Mouse (Mus musculus): ENCODE measurements around the gene Rassf4. TPM values are rescaled to one million over a fixed set of nuclear protein-coding genes. Genes with fewer than 3 reads are reported as not detected.

Gene Rassf4
- polyA plus RNA-seq, 1 experiment from 2014 or later = 10.0 TPM

GRCm38 (mm10) chr6:116714576-116714975 is 40.8 kb upstream of the Rassf4 start:
- Histone ChIP-seq H3K4me2 (replicated peaks; ENCODE audit: low read depth, low read length) (no peak overlapping the region), H3K9me3 (ENCODE audit: low read length) (no peaks in the 10 kb centered on the region), H3K4me3 (ENCODE audit: low read depth, low read length) (no peak overlapping the region), H3K36me3 (ENCODE audit: insufficient read depth, low read length) (no peaks in the 10 kb centered on the region), H3K27me3 (replicated peaks; ENCODE audit: insufficient read depth, low read length) (no peaks in the 10 kb centered on the region), H3K4me1 (ENCODE audit: insufficient read depth, low read depth, low read length) (no peaks in the 10 kb centered on the region), H3K9ac (replicated peaks; ENCODE audit: low read depth) (no peak overlapping the region), H3K27ac (ENCODE audit: low read length) (no peak overlapping the region)
- ATAC-seq (no peak), DNase-seq (ENCODE audit: low spot score) (no peak)
- WGBS = 71% methylated on average over 5 of the region's 5 CpGs
- TF ChIP-seq EP300 (IDR thresholded peaks at IDR 0.05) (no peak), CTCF (IDR thresholded peaks at IDR 0.05) (no peak)

DNA sequence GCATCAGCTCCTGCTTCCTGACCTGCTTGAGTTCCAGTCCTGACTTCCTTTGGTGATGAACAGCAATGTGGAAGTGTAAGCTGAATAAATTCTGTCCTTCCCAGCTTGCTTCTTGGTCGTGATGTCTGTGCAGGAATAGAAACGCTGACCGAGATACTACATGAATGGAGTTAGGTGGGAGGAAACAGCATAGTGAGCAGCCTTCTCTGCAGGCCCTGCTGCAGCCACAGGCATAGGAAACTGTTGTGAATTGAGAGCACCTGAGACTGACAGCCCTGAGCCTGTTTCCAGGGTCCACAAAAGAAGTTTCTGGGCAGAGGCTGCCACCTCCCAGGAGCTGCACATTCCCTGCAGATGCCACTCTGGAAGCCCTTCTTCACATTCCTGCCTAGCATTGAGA is 40.2 kb upstream of the Rassf4 start:
- TF ChIP-seq CTCF (IDR thresholded peaks at IDR 0.05) (no peak), EP300 (IDR thresholded peaks at IDR 0.05) (no peak)
- no peak overlapping the region for H3K4me2 ChIP-seq (replicated peaks; ENCODE audit: low read depth, low read length)
- no peak overlapping the region for H3K9ac ChIP-seq (replicated peaks; ENCODE audit: low read depth)
- H3K36me3 ChIP-seq (ENCODE audit: insufficient read depth, low read length) = no peaks in the 10 kb centered on the region
- H3K4me1 ChIP-seq (ENCODE audit: insufficient read depth, low read depth, low read length) = no peaks in the 10 kb centered on the region
- WGBS = 89% methylated on average over 3 of the region's 3 CpGs
- ATAC-seq (no peak), DNase-seq (ENCODE audit: low spot score) (no peak)
- H3K27ac ChIP-seq (ENCODE audit: low read length) = no peak overlapping the region
- H3K27me3 ChIP-seq (replicated peaks; ENCODE audit: insufficient read depth, low read length) = no peaks in the 10 kb centered on the region
- no peaks in the 10 kb centered on the region for H3K9me3 ChIP-seq (ENCODE audit: low read length)
- H3K4me3 ChIP-seq (ENCODE audit: low read depth, low read length) = no peak overlapping the region

DNA sequence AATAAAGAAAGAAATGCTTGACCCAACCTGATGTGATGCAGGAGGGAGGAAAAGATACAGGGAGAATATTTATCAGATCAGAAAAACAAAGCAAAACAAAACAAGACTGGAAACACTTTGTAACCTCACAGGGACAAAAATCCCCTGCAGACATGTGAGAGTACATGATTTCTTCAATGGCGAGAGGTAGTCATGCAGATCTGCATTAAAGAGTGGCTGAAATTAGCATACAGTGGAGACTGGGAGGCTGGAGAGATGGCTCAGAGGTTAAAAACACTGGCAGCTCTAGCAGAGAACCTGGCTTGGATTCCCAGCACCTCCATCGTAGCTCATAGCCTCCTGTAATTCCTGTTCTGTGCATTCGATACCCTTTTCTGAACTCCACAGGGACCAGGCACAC is 38.8 kb upstream of the Rassf4 start:
- Histone ChIP-seq H3K9me3 (ENCODE audit: low read length) (no peaks in the 10 kb centered on the region), H3K4me1 (ENCODE audit: insufficient read depth, low read depth, low read length) (no peaks in the 10 kb centered on the region), H3K27ac (ENCODE audit: low read length) (no peak overlapping the region), H3K4me2 (replicated peaks; ENCODE audit: low read depth, low read length) (no peak overlapping the region), H3K36me3 (ENCODE audit: insufficient read depth, low read length) (no peaks in the 10 kb centered on the region), H3K9ac (replicated peaks; ENCODE audit: low read depth) (no peak overlapping the region), H3K27me3 (replicated peaks; ENCODE audit: insufficient read depth, low read length) (no peaks in the 10 kb centered on the region), H3K4me3 (ENCODE audit: low read depth, low read length) (no peak overlapping the region)
- ATAC-seq = no peak
- no peak for DNase-seq (ENCODE audit: low spot score)
- TF ChIP-seq CTCF (IDR thresholded peaks at IDR 0.05) (no peak), EP300 (IDR thresholded peaks at IDR 0.05) (no peak)
- WGBS = 83% methylated on average over 3 of the region's 3 CpGs

DNA sequence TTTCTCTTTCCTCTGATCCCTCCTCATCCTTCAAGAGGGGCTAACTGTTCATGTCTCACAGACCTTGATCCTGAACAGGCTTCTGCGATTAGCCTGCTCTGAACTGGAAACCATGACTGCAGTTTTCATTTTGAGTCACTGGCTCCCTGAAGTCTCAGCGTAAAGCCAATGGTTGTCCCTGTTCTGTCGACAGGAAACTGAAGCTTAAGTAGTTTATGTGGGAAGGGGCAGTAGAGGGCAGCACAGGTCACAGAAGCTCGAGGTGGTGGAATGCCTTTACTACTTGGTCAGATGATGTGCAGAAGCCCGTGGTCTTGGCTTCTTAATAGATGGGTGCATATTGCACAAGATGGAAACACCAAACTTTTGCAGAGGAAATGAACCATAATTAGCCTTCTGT is 38.3 kb upstream of the Rassf4 start:
- no peak for TF ChIP-seq CTCF (IDR thresholded peaks at IDR 0.05)
- TF ChIP-seq EP300 (IDR thresholded peaks at IDR 0.05) = no peak
- Histone ChIP-seq H3K27ac (ENCODE audit: low read length) (no peak overlapping the region), H3K4me1 (ENCODE audit: insufficient read depth, low read depth, low read length) (no peaks in the 10 kb centered on the region), H3K9ac (replicated peaks; ENCODE audit: low read depth) (no peak overlapping the region), H3K4me2 (replicated peaks; ENCODE audit: low read depth, low read length) (no peak overlapping the region), H3K4me3 (ENCODE audit: low read depth, low read length) (no peak overlapping the region), H3K27me3 (replicated peaks; ENCODE audit: insufficient read depth, low read length) (no peaks in the 10 kb centered on the region), H3K9me3 (ENCODE audit: low read length) (no peaks in the 10 kb centered on the region), H3K36me3 (ENCODE audit: insufficient read depth, low read length) (no peaks in the 10 kb centered on the region)
- ATAC-seq = no peak
- DNase-seq (ENCODE audit: low spot score) = no peak
- 16% methylated on average over 5 of the region's 5 CpGs for WGBS

DNA sequence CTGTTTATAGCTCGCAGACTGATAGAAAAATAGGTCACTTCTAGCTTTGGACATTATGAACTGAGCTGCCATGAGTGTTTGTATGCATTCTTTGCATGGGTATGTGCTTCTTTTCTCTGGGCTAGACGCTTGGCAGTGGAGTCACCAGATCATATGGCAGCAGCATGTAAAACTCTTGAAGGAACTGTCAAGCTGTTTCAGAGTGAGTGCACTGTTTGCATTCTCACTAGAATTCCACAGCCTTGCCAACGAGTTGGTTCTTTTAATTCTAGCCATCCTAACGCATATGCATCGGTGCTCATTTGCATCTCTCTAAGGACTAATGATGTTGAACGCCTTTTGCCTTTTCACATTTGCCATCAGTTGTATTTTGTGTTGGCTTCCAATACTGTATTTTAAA is 30.6 kb upstream of the Rassf4 start:
- no peak for ATAC-seq
- no peak overlapping the region for H3K4me3 ChIP-seq (ENCODE audit: low read depth, low read length)
- no peak overlapping the region for H3K27ac ChIP-seq (ENCODE audit: low read length)
- WGBS = 63% methylated on average over 6 of the region's 6 CpGs
- no peaks in the 10 kb centered on the region for H3K9me3 ChIP-seq (ENCODE audit: low read length)
- no peaks in the 10 kb centered on the region for H3K4me1 ChIP-seq (ENCODE audit: insufficient read depth, low read depth, low read length)
- H3K36me3 ChIP-seq (ENCODE audit: insufficient read depth, low read length) = no peaks in the 10 kb centered on the region
- DNase-seq (ENCODE audit: low spot score) = no peak
- TF ChIP-seq EP300 (IDR thresholded peaks at IDR 0.05) = no peak
- no peak for TF ChIP-seq CTCF (IDR thresholded peaks at IDR 0.05)
- H3K9ac ChIP-seq (replicated peaks; ENCODE audit: low read depth) = no peak overlapping the region
- H3K27me3 ChIP-seq (replicated peaks; ENCODE audit: insufficient read depth, low read length) = no peaks in the 10 kb centered on the region
- H3K4me2 ChIP-seq (replicated peaks; ENCODE audit: low read depth, low read length) = no peak overlapping the region

- H3K27me3 ChIP-seq (replicated peaks; ENCODE audit: insufficient read depth, low read length) = no peaks in the 10 kb centered on the region
- H3K9ac ChIP-seq (replicated peaks; ENCODE audit: low read depth) = no peak overlapping the region
- no peak overlapping the region for H3K27ac ChIP-seq (ENCODE audit: low read length)
- DNase-seq (ENCODE audit: low spot score) (no peak), ATAC-seq (no peak)
- H3K9me3 ChIP-seq (ENCODE audit: low read length) = no peaks in the 10 kb centered on the region
- TF ChIP-seq EP300 (IDR thresholded peaks at IDR 0.05) = no peak
- no peaks in the 10 kb centered on the region for H3K4me1 ChIP-seq (ENCODE audit: insufficient read depth, low read depth, low read length)
- H3K4me3 ChIP-seq (ENCODE audit: low read depth, low read length) = no peak overlapping the region
- no peaks in the 10 kb centered on the region for H3K36me3 ChIP-seq (ENCODE audit: insufficient read depth, low read length)
- H3K4me2 ChIP-seq (replicated peaks; ENCODE audit: low read depth, low read length) = no peak overlapping the region
Measured at GRCm38 (mm10) chr6:116700821-116701220, 27.1 kb upstream of the Rassf4 start.

DNA sequence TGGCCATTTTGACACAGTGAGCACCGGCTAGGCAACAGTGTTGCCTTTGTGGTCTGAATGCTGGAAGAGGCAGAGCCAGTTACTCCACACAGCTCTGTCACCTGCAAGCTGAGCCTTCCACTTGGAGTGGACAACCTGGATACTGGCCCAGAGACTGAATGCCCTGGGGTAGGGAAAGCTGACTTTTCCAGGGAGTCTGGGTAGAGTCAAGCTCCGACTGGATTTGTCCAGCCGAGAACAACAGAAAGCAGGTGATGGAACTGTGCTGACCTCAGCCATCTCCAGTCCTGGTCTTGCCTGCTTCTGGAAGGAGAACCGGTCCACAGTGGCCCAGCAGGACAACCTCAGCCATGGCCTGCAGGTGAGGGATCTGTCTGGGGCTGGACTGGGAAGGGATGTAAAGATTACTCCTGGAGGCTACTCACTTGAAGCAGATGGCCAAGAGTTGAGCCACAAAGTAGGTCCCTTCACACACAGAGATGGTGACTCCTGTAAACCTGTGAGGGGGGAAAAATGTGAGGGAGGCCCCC is 24.2 kb upstream of the Rassf4 start:
- ATAC-seq (no peak), DNase-seq (ENCODE audit: low spot score) (no peak)
- no peaks in the 10 kb centered on the region for H3K27me3 ChIP-seq (replicated peaks; ENCODE audit: insufficient read depth, low read length)
- no peak overlapping the region for H3K9ac ChIP-seq (replicated peaks; ENCODE audit: low read depth)
- no peak for TF ChIP-seq EP300 (IDR thresholded peaks at IDR 0.05)
- no peak for TF ChIP-seq CTCF (IDR thresholded peaks at IDR 0.05)
- H3K27ac ChIP-seq (ENCODE audit: low read length) = no peak overlapping the region
- H3K4me3 ChIP-seq (ENCODE audit: low read depth, low read length) = no peak overlapping the region
- no peaks in the 10 kb centered on the region for H3K36me3 ChIP-seq (ENCODE audit: insufficient read depth, low read length)
- H3K4me2 ChIP-seq (replicated peaks; ENCODE audit: low read depth, low read length) = no peak overlapping the region
- no peaks in the 10 kb centered on the region for H3K9me3 ChIP-seq (ENCODE audit: low read length)
- no peaks in the 10 kb centered on the region for H3K4me1 ChIP-seq (ENCODE audit: insufficient read depth, low read depth, low read length)
- WGBS = 90% methylated on average over 4 of the region's 4 CpGs

Measured in lung, postnatal 0 days (tissue).